Mouse (Mus musculus) kidney, postnatal 0 days (tissue): ENCODE results near the gene Gak. TPM values are rescaled to one million over a fixed set of nuclear protein-coding genes. Genes with fewer than 3 reads are reported as not detected.

Source experiments
- ATAC-seq: fragments of 200-750 bp; cut with Nextera tagmentation; replicated peaks from 2 replicates; pipeline ENCODE4 v1.8.0; 2017; ENCODE audit warnings: low read depth, moderate number of reproducible peaks, moderate TSS enrichment, moderate library complexity; ENCODE audit not compliant: low FRiP score
- DNase-seq: peaks from one replicate; pipeline ENCODE4 v3.0.0-alpha.2; 2016; ENCODE audit warnings: low spot score
- H3K27ac ChIP-seq: fragments of 300-500 bp; sonication (generic); 2 replicates; pipeline ENCODE4 v1.5.1; 2014; ENCODE audit warnings: mild to moderate bottlenecking
- H3K27me3 ChIP-seq: fragments of 300-500 bp; sonication (generic); 2 replicates; pipeline ENCODE4 v1.6.1; 2014; ENCODE audit warnings: low read length, mixed read lengths; ENCODE audit not compliant: insufficient read depth
- H3K36me3 ChIP-seq: fragments of 300-500 bp; sonication (generic); 2 replicates; pipeline ENCODE4 v1.6.1; 2014; ENCODE audit warnings: low read length, mixed read lengths; ENCODE audit not compliant: insufficient read depth
- H3K4me1 ChIP-seq: fragments of 300-500 bp; sonication (generic); replicated peaks from 2 replicates; pipeline ENCODE4 v1.6.1; 2014; ENCODE audit warnings: antibody characterized with exemption, low read length, mixed read lengths; ENCODE audit not compliant: insufficient read depth
- H3K4me2 ChIP-seq: fragments of 300-500 bp; sonication (generic); 2 replicates; pipeline ENCODE4 v1.6.1; 2014; ENCODE audit warnings: mild to moderate bottlenecking, low read length, moderate library complexity, mixed read lengths
- H3K4me3 ChIP-seq: fragments of 300-500 bp; sonication (generic); replicated peaks from 2 replicates; pipeline ENCODE4 v1.5.1; 2014; ENCODE audit warnings: low read depth, low read length
- H3K9ac ChIP-seq: fragments of 300-500 bp; sonication (generic); 2 replicates; pipeline ENCODE4 v1.6.1; 2014; ENCODE audit warnings: low read depth, low read length
- H3K9me3 ChIP-seq: fragments of 300-500 bp; sonication (generic); replicated peaks from 2 replicates; pipeline ENCODE4 v1.6.1; 2016; ENCODE audit warnings: low read length, inconsistent platforms, mixed read lengths
- CTCF ChIP-seq: IDR thresholded peaks from 2 replicates; pipeline ENCODE4 v1.5.1; 2016; ENCODE audit warnings: antibody characterized with exemption, low read depth, mild to moderate bottlenecking, moderate library complexity
- WGBS: fragments of 180-500 bp; shearing (Covaris S2); extraction: QIAGEN DNeasy Blood & Tissue Kit; methylation state at CpG from one replicate; pipeline ENCODE4 v1.1.7; 2014; 5-methylcytosine and 5-hydroxymethylcytosine counted together
- polyA plus RNA-seq: library from polyadenylated mRNA; unstranded; fragments of >200 nt; fragmentation: Nextera tagmentation; extraction: Ambion mirVana; gene quantifications from 2 replicates; pipeline ENCODE4 v1.2.1, GENCODE M21; 2015

The Gak gene
- polyA plus RNA-seq, 1 experiment from 2014 or later, result 43.1 TPM

DNA sequence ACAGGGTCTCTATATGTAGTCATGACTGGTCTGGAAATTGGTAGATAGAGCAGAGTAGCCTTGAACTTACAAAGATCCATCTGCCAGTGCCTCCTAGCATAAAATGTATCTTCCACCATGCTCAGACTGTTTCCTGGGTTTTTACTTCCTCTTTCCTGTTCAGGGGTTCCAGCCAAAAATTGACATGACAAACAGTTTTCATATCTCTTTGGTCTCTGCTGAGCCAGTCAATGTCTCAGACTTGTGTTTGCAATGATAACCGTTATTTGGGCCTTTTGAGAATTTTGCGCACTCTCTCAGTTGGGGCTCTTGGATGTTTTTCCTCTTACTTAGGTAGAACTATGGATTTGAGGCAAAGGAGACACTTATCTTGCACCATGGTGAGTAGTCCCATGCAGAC lies 95.4 kb downstream of the Gak start:
- no peak for TF ChIP-seq CTCF

DNA sequence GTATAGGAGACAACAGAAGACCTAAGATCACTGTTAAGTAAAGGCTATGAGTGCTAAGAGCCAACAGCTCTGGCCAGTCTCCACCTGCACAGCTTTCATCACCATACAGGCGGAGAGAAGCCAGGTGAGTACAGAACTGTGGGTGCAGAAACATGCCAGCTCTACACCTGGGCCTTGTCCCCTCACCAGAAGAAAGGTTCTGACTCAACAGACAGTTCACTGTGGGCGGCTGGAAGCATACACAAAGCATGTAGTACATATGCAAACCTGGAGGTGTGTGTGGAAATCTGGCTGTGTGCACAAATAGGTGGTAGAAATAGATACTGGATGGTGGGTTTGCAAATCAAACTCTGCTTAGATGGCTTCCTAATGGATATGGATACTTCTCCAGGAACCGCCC lies 107.0 kb downstream of the Gak start:
- no peak overlapping the region for H3K9ac ChIP-seq
- H3K9me3 ChIP-seq, result no peaks in the 10 kb centered on the region
- H3K4me1 ChIP-seq, result no peaks in the 10 kb centered on the region
- TF ChIP-seq CTCF, result no peak
- no peak for DNase-seq
- H3K36me3 ChIP-seq, result no peaks in the 10 kb centered on the region
- no peak overlapping the region for H3K4me2 ChIP-seq
- H3K27me3 ChIP-seq, result no peaks in the 10 kb centered on the region
- WGBS, result 89% methylated on average over 3 of the region's 3 CpGs
- H3K27ac ChIP-seq, result no peak overlapping the region
- H3K4me3 ChIP-seq, result no peak overlapping the region
- no peak for ATAC-seq

More for the DNA sequence above, 95.4 kb downstream of the Gak start:
- ATAC-seq, result no peak
- Histone ChIP-seq H3K4me1 (no peaks in the 10 kb centered on the region), H3K9ac (no peak overlapping the region), H3K27ac (no peak overlapping the region), H3K4me3 (no peak overlapping the region), H3K9me3 (no peaks in the 10 kb centered on the region), H3K27me3 (no peaks in the 10 kb centered on the region), H3K4me2 (no peak overlapping the region), H3K36me3 (no peaks in the 10 kb centered on the region)
- no peak for DNase-seq
- 94% methylated on average over 2 of the region's 2 CpGs for WGBS

DNA sequence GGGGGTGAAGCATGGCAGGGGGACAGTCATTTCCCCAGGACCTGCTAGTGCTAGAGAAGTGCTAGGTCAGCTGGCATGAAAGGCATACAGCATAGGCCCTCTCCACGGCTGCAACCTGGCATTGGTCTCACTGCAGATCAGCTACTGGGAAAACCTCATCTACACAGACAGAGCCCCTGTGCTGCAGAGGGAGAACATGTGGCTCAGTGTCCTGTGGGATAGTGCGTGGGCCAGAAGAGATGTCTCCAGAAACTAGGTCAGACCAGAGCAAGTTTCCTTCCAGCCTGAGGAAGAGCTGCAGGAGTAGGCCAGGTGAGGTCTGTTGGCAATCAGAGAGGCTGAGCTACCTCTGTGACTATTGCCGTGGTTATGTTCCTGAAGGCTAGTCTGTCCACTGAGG lies 107.7 kb downstream of the Gak start:
- DNase-seq (no peak), ATAC-seq (no peak)
- H3K4me1 ChIP-seq, result no peaks in the 10 kb centered on the region
- no peak overlapping the region for H3K9ac ChIP-seq
- no peak overlapping the region for H3K4me3 ChIP-seq
- H3K36me3 ChIP-seq, result no peaks in the 10 kb centered on the region
- H3K27ac ChIP-seq, result no peak overlapping the region
- no peak overlapping the region for H3K4me2 ChIP-seq
- no peak for TF ChIP-seq CTCF
- H3K9me3 ChIP-seq, result no peaks in the 10 kb centered on the region
- 73% methylated on average over 3 of the region's 3 CpGs for WGBS
- H3K27me3 ChIP-seq, result no peaks in the 10 kb centered on the region

DNA sequence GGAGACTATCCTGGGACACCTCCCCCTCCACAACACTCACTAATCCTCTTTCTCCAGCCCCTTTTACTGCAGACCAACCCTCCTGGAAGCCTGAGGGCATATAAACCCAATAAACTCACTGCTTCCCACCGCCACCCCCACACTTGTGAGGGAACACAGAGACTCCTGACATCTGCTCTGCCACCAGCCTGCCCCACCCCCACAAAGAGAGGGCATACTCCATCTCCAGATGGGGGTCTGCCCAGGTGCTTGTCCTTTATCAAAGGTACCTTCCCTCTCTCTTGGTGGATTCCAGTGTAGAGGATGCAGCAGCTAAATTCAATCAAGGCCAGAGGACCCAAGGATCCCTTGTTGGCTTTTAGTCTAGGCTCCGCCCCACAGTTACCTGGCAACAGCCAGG lies 108.5 kb downstream of the Gak start:
- no peak overlapping the region for H3K27ac ChIP-seq
- no peaks in the 10 kb centered on the region for H3K9me3 ChIP-seq
- no peak for ATAC-seq
- WGBS, result 41% methylated on average over 2 of the region's 2 CpGs
- H3K4me3 ChIP-seq, result no peak overlapping the region
- H3K9ac ChIP-seq, result no peak overlapping the region
- no peak for DNase-seq
- TF ChIP-seq CTCF, result no peak
- H3K27me3 ChIP-seq, result no peaks in the 10 kb centered on the region
- H3K4me1 ChIP-seq, result no peaks in the 10 kb centered on the region
- H3K36me3 ChIP-seq, result no peaks in the 10 kb centered on the region
- H3K4me2 ChIP-seq, result no peak overlapping the region

DNA sequence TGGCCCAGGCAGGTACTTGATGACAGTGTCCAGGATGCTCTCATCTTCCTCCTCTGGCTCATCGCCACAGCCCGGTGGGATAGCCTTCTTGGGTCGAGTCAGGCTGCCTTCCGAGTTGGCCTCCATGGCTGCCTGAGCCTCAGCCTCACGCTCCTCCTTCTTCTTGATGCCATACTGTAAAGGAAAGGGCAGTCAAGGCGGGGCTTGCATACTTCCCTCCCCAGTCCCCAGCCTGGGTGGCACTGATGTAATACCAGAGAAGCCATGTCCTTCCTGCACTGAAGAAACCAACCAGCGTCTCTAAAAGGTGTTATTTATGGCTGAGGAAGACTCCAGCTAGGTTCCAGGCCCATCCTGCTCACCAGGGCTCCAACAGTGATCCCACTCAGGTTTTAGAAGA lies 109.4 kb downstream of the Gak start:
- H3K4me2 ChIP-seq, result no peak overlapping the region
- no peak overlapping the region for H3K9ac ChIP-seq
- 76% methylated on average over 7 of the region's 7 CpGs for WGBS
- H3K36me3 ChIP-seq, result no peaks in the 10 kb centered on the region
- DNase-seq, result no peak
- no peak for TF ChIP-seq CTCF
- no peak for ATAC-seq
- no peaks in the 10 kb centered on the region for H3K9me3 ChIP-seq
- no peak overlapping the region for H3K4me3 ChIP-seq
- H3K27me3 ChIP-seq, result no peaks in the 10 kb centered on the region
- no peaks in the 10 kb centered on the region for H3K4me1 ChIP-seq
- no peak overlapping the region for H3K27ac ChIP-seq

Other genes starting within 250 kb of the Gak start
- 0.22 TPM in 2 replicates for gene Pde6b, start 241.4 kb downstream of the Gak start, polyA plus RNA-seq
- 745 and 753 TPM in 2 replicates for gene Atp5k, start 195.3 kb downstream of the Gak start, polyA plus RNA-seq
- gene Mfsd7a, start 180.9 kb downstream of the Gak start, polyA plus RNA-seq, result 0.34 and 0.56 TPM in 2 replicates
- 12.4 and 12.5 TPM in 2 replicates for gene Pcgf3, start 168.5 kb downstream of the Gak start, polyA plus RNA-seq
- 0.20 and 0.27 TPM in 2 replicates for gene Cplx1, start 79.7 kb downstream of the Gak start, polyA plus RNA-seq
- 27.8 and 28.1 TPM in 2 replicates for gene Tmem175, start within 50 bp of the Gak start, polyA plus RNA-seq
- 6.3 and 7.4 TPM in 2 replicates for gene Idua, start 30.6 kb upstream of the Gak start, polyA plus RNA-seq
- 6.5 and 6.9 TPM in 2 replicates for gene Dgkq, start 39.9 kb upstream of the Gak start, polyA plus RNA-seq
- gene Slc26a1, start 45.8 kb upstream of the Gak start, polyA plus RNA-seq, result 8.5 and 10.1 TPM in 2 replicates
- gene Fgfrl1, start 62.6 kb upstream of the Gak start, polyA plus RNA-seq, result 23.2 and 25.1 TPM in 2 replicates
- gene Rnf212, start 145.2 kb upstream of the Gak start, polyA plus RNA-seq, result not detected in 2 replicates
- gene Tmed11, start 165.6 kb upstream of the Gak start, polyA plus RNA-seq, result not detected in 2 replicates
- gene Vmn2r8, start 179.1 kb upstream of the Gak start, polyA plus RNA-seq, result not detected in 2 replicates
- not detected in 2 replicates for gene Vmn2r9, start 222.8 kb upstream of the Gak start, polyA plus RNA-seq